Mouse (Mus musculus) thymus, adult 2 months (tissue): ENCODE measurements around the gene Fam83e. TPM values are rescaled to one million over a fixed set of nuclear protein-coding genes. Genes with fewer than 3 reads are reported as not detected.

ENCODE experiments used
- DNase-seq: peaks from one replicate; pipeline ENCODE4 v3.0.0; 2021
- H3K27ac ChIP-seq: fragments of 200-500 bp; 2 replicates; pipeline ENCODE4 v1.5.1; 2012; ENCODE audit warnings: low read length, control low read depth; ENCODE audit not compliant: control insufficient read depth, insufficient read depth
- H3K27me3 ChIP-seq: fragments of 200-500 bp; 2 replicates; pipeline ENCODE4 v1.6.1; 2012; ENCODE audit warnings: mild to moderate bottlenecking, low read length, moderate library complexity, mixed read lengths; ENCODE audit not compliant: control insufficient read depth, insufficient read depth
- H3K36me3 ChIP-seq: fragments of 200-500 bp; 2 replicates; pipeline ENCODE4 v1.6.1; 2012; ENCODE audit warnings: mild to moderate bottlenecking, low read length, moderate library complexity; ENCODE audit not compliant: control insufficient read depth, insufficient read depth
- H3K4me1 ChIP-seq: fragments of 200-500 bp; replicated peaks from 2 replicates; pipeline ENCODE4 v1.6.1; 2012; ENCODE audit warnings: low read length; ENCODE audit not compliant: control insufficient read depth, insufficient read depth
- H3K4me3 ChIP-seq: fragments of 200-500 bp; 2 replicates; pipeline ENCODE4 v1.5.1; 2012; ENCODE audit warnings: mild to moderate bottlenecking, low read length, control low read depth, moderate library complexity; ENCODE audit not compliant: control insufficient read depth, insufficient read depth
- CTCF ChIP-seq: fragments of 200-500 bp; IDR thresholded peaks from 2 replicates; pipeline ENCODE4 v1.5.1; 2012; ENCODE audit warnings: mild to moderate bottlenecking, control low read depth, low read length, moderate library complexity, borderline replicate concordance; ENCODE audit not compliant: control insufficient read depth, poor library complexity, insufficient read depth; ENCODE audit errors: extremely low read depth
- POLR2A ChIP-seq: fragments of 200-500 bp; IDR thresholded peaks from 2 replicates; pipeline ENCODE4 v1.6.1; 2012; ENCODE audit warnings: mild to moderate bottlenecking, low read length, control low read depth, moderate library complexity; ENCODE audit not compliant: control insufficient read depth, poor library complexity, insufficient read depth; ENCODE audit errors: extremely low read depth
- WGBS: fragments of 180-500 bp; shearing (Covaris S2); methylation state at CpG from one replicate; pipeline ENCODE4 v1.1.7; 2018; 5-methylcytosine and 5-hydroxymethylcytosine counted together
- polyA plus RNA-seq: library from polyadenylated mRNA; depleted of rRNA; stranded (reverse); fragments of >200 nt; gene quantifications from 2 replicates; pipeline ENCODE4 v1.2.3, GENCODE M21; 2012

The Fam83e gene
- polyA plus RNA-seq, 1 experiment: 1.7 TPM

DNA sequence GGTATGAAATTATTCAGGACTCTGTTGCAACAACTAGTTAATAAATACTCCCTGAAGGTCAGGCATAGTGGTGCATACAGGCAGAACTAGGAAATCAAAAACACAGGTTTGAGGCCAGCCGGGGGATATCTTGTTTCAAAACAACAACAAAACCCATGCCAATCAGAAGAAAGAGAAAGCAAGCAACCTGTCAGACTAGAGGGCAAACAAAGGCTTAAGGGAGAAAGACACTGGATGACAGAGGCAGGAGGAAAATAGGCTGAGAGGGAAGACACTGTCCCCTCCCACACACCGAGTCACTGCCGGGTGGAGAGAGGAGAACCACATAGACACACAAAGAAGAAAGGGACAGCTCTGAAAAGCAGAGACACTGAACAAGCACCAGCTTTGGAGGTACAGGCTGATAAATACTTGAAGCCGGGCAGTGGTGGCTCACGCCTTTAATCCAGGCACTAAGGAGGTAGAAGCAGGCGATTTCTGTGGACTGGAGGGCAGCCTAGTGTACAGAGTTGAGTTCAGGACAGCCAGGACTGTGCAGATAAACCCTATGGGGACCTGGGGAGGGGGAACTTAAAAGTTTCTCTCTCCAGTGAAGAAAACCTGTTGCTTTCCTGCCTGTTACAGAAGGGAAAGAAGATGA, 7.0 kb upstream of the Fam83e start:
- H3K4me1 ChIP-seq: peaks cover 27% of the 10 kb centered on the region
- no peak for DNase-seq
- peak overlapping the region; percentile 81; the same call in 1 of the 2 replicates for H3K4me3 ChIP-seq
- 92% methylated on average over 6 of the region's 6 CpGs for WGBS
- TF ChIP-seq CTCF (no peak), POLR2A (no peak)
- no peak overlapping the region for H3K27ac ChIP-seq
- no peaks in the 10 kb centered on the region for H3K27me3 ChIP-seq
- peaks cover 8% of the 10 kb centered on the region for H3K36me3 ChIP-seq

DNA sequence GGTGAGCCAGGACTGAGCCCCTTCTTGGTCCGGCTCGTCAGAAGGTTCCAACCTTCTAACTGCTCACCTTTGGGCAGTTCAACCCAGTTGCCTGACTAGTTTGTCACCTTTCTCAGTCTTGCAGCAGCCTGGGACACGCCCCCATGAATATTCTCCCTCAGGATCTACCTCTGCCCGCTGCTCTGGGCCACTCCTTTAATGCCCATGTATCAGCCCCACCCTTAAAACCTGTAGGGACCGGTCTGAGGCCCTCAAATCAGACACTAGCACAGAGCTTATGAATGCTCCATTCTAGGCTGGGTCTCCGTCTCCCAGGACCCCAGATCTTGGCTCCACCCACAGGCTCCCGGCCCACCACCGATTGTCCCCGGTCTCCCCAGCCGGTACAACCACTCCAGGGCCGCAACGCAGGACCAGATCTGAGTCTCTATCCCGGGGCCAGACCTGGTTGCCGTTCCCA, 6.4 kb upstream of the Fam83e start:
- whole genome bisulfite sequencing: 12% methylated on average over 14 of the region's 14 CpGs
- TF ChIP-seq POLR2A (no peak), CTCF (no peak)
- Histone ChIP-seq H3K27ac (no peak overlapping the region), H3K27me3 (no peaks in the 10 kb centered on the region), H3K36me3 (peaks cover 14% of the 10 kb centered on the region), H3K4me3 (peak overlapping the region; percentile 81), H3K4me1 (peaks cover 33% of the 10 kb centered on the region)
- no peak for DNase-seq

GRCm38 (mm10) chr7:45715090-45715708, 5.8 kb upstream of the Fam83e start, which contains the start of gene Rpl18:
Rpl18 (plus strand) TSS chr7:45715457.
- Histone ChIP-seq H3K4me3 (peak within 1 kb of the TSS; percentile 81), H3K4me1 (peaks cover 37% of the 10 kb centered on the region), H3K27ac (peak within 1 kb of the TSS; percentile 7; the same call in 1 of the 2 replicates), H3K36me3 (peaks cover 19% of the 10 kb centered on the region), H3K27me3 (no peaks in the 10 kb centered on the region)
- TF ChIP-seq POLR2A (peak; percentile 78), CTCF (0 out of 2 replicates have a peak, but pooled peaks have one; percentile 43)
- WGBS: 7% methylated on average over 34 of the region's 34 CpGs
- peak; percentile 96 for DNase-seq

GRCm38 (mm10) chr7:45715741-45716459, 5.1 kb upstream of the Fam83e start:
- Histone ChIP-seq H3K36me3 (peaks cover 20% of the 10 kb centered on the region), H3K27me3 (no peaks in the 10 kb centered on the region), H3K27ac (peak overlapping the region; percentile 7; the same call in 1 of the 2 replicates), H3K4me1 (peaks cover 37% of the 10 kb centered on the region), H3K4me3 (no peak overlapping the region)
- TF ChIP-seq CTCF: no peak
- TF ChIP-seq POLR2A: no peak
- no peak for DNase-seq
- 56% methylated on average over 19 of the region's 19 CpGs for WGBS

DNA sequence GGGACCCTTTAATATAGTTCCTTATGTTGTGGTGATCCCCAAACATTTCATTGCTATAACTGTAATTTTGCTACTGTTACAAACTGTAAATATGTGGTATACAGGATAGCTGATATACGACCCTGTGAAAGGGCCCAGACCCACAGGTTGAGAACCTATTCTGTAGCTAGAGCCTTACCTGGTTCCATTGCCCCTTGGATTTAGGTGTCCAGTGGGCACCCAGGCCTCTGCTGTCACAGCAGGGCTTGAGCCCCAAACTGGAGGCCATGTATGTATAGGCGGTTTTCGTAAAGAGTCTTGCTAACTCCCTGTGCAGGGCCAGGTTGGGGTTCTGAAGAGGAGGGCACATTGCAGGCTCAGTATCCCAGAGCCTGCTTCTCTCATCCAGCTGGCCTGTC, 4.6 kb upstream of the Fam83e start:
- Histone ChIP-seq H3K27me3 (no peaks in the 10 kb centered on the region), H3K27ac (no peak overlapping the region), H3K36me3 (peaks cover 19% of the 10 kb centered on the region), H3K4me3 (no peak overlapping the region), H3K4me1 (peaks cover 37% of the 10 kb centered on the region)
- no peak for TF ChIP-seq POLR2A
- TF ChIP-seq CTCF: no peak
- no peak for DNase-seq
- 90% methylated on average over 3 of the region's 3 CpGs for WGBS

DNA sequence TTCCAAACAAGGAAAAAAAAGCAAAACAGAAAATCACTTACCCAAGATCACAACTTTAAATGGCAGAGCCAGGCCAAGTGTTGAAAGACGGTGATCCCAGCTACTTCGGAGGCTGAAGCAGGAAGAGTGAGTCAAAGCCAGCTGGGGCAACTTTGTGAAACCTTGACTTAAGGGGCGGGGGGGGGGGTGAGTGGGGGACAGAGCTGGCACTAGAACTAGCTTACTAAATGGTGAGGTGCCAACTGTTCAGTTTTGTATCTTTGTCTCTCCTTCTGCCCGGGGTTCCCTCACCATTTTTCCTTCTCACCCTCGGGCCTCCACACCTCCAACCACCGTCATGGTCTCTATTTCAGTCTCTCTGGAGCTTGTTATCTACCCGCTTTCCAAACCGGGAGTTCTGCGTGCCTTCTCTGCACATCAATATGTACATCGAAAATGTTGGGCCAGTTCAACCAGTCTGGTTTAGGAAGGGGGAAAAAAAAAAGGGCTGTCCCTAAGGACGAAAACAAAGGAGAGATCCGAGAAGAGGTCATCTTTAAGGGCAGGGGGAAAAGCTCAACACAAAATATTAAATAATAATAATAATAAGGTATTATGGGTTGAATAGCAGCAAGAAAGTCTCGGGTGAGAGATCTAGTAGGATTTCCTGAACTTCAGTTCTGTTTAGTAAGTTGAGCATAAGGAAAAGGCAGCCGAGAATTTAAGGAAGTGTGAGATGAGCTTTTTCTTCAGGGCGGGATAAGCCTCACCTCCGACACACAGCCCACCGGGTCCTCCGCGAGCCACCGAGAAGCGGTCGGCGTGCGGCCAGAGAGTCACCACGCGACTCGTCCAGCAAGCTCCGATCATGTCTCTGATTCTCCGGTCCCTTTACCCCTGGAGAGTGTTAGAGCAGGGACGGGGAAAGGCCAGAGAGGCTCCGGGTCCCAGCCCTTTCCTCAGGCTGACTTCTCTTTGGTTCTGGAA, 3.8 kb upstream of the Fam83e start:
- 8% methylated on average over 31 of the region's 31 CpGs for WGBS
- H3K36me3 ChIP-seq: peaks cover 19% of the 10 kb centered on the region
- no peaks in the 10 kb centered on the region for H3K27me3 ChIP-seq
- TF ChIP-seq CTCF: no peak
- no peak for TF ChIP-seq POLR2A
- no peak for DNase-seq
- H3K4me1 ChIP-seq: peaks cover 37% of the 10 kb centered on the region
- H3K27ac ChIP-seq: peak overlapping the region; percentile 41; the same call in 1 of the 2 replicates
- H3K4me3 ChIP-seq: peak overlapping the region; percentile 80
